Mouse (Mus musculus): ENCODE results near the gene Cerkl. TPM values are rescaled to one million over a fixed set of nuclear protein-coding genes. Genes with fewer than 3 reads are reported as not detected.

Cerkl gene
- total and polyA plus RNA-seq, 2 experiments from 2014 or later, result 0.11 to 1.5 TPM

DNA sequence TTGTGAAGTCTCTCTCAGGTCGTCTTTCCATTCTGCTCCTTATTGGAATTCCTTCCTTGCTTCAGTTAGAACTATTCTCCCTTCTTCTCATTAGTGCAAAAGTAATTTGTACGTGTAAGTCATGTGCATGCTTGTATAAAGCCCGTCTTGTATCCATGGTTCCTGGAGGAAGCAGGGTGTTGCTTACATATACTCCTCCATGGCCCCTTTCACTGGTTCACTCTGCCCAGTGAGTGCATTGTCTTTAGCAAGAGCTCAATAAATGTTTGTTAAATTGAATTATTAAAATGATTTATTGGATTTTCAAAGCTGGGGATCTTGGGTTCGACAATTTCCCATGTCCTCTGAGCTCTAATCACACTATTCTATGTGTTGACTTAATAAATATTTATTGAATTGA is 172.4 kb downstream of the Cerkl start:
- DNase-seq (ENCODE audit: low spot score) (no peak), ATAC-seq (ENCODE audit: low FRiP score) (no peak)
- no peak overlapping the region for H3K4me2 ChIP-seq (ENCODE audit: low read depth, low read length, poor library complexity, severe bottlenecking)
- WGBS, result 86% methylated on average over 4 of the region's 4 CpGs
- no peak for TF ChIP-seq CTCF (IDR thresholded peaks at IDR 0.05)
- H3K9me3 ChIP-seq (ENCODE audit: low read length), result no peaks in the 10 kb centered on the region
- no peaks in the 10 kb centered on the region for H3K27me3 ChIP-seq (ENCODE audit: insufficient read depth, low read length)
- H3K9ac ChIP-seq (replicated peaks; ENCODE audit: low read length, poor library complexity, severe bottlenecking), result no peak overlapping the region
- no peaks in the 10 kb centered on the region for H3K4me1 ChIP-seq (ENCODE audit: insufficient read depth, low read length)
- H3K4me3 ChIP-seq (ENCODE audit: low read depth, low read length), result no peak overlapping the region
- no peak overlapping the region for H3K27ac ChIP-seq (ENCODE audit: low read depth, low read length)
- H3K36me3 ChIP-seq (ENCODE audit: insufficient read depth, low read length), result no peaks in the 10 kb centered on the region

Other genes with a start within 250 kb of the Cerkl start
- 3.1 and 4.3 TPM in 2 replicates for gene Itga4, start 201.4 kb downstream of the Cerkl start, total RNA-seq (2014; rRNA removed)
- 1.4 and 1.5 TPM in 2 replicates for gene Itga4, start 201.4 kb downstream of the Cerkl start, polyA plus RNA-seq (2015; fragmentation: Nextera tagmentation; extraction: Ambion mirVana)
- 3.5 and 16.6 TPM in 2 replicates for gene Neurod1, start within 50 bp of the Cerkl start, total RNA-seq (2014; rRNA removed)
- 4.1 and 6.2 TPM in 2 replicates for gene Neurod1, start within 50 bp of the Cerkl start, polyA plus RNA-seq (2015; fragmentation: Nextera tagmentation; extraction: Ambion mirVana)
- 9.7 and 10.0 TPM in 2 replicates for gene Itprid2, start 178.6 kb upstream of the Cerkl start, total RNA-seq (2014; rRNA removed)
- 3.4 TPM in 2 replicates for gene Itprid2, start 178.6 kb upstream of the Cerkl start, polyA plus RNA-seq (2015; fragmentation: Nextera tagmentation; extraction: Ambion mirVana)